15 mouse cellular contexts compared by ENCODE assay signal in the genomic region with DNA sequence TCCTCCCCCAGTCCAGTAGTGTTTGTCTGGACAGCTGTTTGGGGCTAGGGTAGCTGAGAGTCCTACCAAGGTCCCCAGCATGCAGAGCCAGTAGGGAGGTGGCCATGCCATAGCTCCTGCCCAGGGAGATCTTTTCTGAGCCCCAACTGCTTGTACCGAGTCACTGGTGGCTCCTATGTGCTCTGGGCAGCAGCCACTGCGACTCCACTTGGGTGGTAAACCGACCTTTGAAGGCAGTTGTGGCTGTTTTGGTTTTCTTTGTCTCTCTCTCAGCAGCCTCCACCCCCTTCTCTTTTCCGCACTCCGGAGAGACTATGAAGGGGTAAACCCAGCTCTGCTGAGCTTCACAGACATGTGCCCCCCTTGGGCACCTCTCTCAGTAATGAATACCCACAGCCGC. TPM values are rescaled to one million over a fixed set of nuclear protein-coding genes. Genes with fewer than 3 reads are reported as not detected.
DNase-seq lines count a peak whose midpoint lies in the region; ATAC-seq and TF ChIP-seq lines count a peak whose summit lies in the region.
"Had no signal": no experiment of that assay in that cellular context is flagged by ENCODE, and none has a peak within 500 bp of the region (broad histone marks: within the 10 kb centered on the region; RNA-seq: fewer than 3 reads in every experiment).

A gene (minus strand): TSS at position 229 of the 400 bp plus-strand sequence.

- peaks cover 6% of the 10 kb centered on the region; the same call in 1 of the 2 replicates for H3K4me1 ChIP-seq in embryonic facial prominence, embryonic 12.5 days
- peaks cover 28% of the 10 kb centered on the region for H3K4me1 ChIP-seq in embryonic facial prominence, embryonic 10.5 days
- H3K4me1 ChIP-seq in midbrain, embryonic 11.5 days (ENCODE audit: control insufficient read depth, insufficient read depth, low read length), result peaks cover 1% of the 10 kb centered on the region
- no peaks in the 10 kb centered on the region for H3K4me1 ChIP-seq in midbrain, postnatal 0 days (ENCODE audit: insufficient read depth, low read length)
- no peaks in the 10 kb centered on the region for H3K4me1 ChIP-seq in stomach, postnatal 0 days (replicated peaks; ENCODE audit: control insufficient read depth, insufficient read depth)

- H3K27ac ChIP-seq in embryonic facial prominence, embryonic 12.5 days, result no peak within 1 kb of the TSS
- H3K27ac ChIP-seq in embryonic facial prominence, embryonic 10.5 days (replicated peaks), result no peak within 1 kb of the TSS
- no peak within 1 kb of the TSS for H3K27ac ChIP-seq in midbrain, embryonic 11.5 days (ENCODE audit: low read depth, low read length)
- no peak within 1 kb of the TSS for H3K27ac ChIP-seq in midbrain, postnatal 0 days (ENCODE audit: low read depth, low read length)
- no peak within 1 kb of the TSS for H3K27ac ChIP-seq in stomach, postnatal 0 days (replicated peaks)
- H3K27ac ChIP-seq: gastrocnemius, adult 2 months; kidney, postnatal 0 days had no signal

- H3K9ac ChIP-seq in embryonic facial prominence, embryonic 12.5 days, result 0 out of 2 replicates have a peak within 1 kb of the TSS, but pooled peaks have one; percentile 5
- H3K9ac ChIP-seq in midbrain, embryonic 11.5 days (ENCODE audit: low read length), result no peak within 1 kb of the TSS
- no peak within 1 kb of the TSS for H3K9ac ChIP-seq in midbrain, postnatal 0 days (replicated peaks; ENCODE audit: low read length, poor library complexity, severe bottlenecking)
- no peak within 1 kb of the TSS for H3K9ac ChIP-seq in stomach, postnatal 0 days (ENCODE audit: low read length)

- no peak for DNase-seq in embryonic facial prominence, embryonic 10.5 days (ENCODE audit: low spot score)
- DNase-seq in midbrain, embryonic 11.5 days (ENCODE audit: low spot score, missing footprints), result peak; percentile 75
- no peak for DNase-seq in midbrain, postnatal 0 days (ENCODE audit: low spot score)
- DNase-seq in natural killer cell, adult 2 months (ENCODE audit: low spot score in 2 of 2), result peak; percentile 50 to 55
- no peak for DNase-seq in cerebellum, adult 8-10 months
- DNase-seq in stomach, postnatal 0 days (ENCODE audit: low spot score), result no peak
- no peak for DNase-seq in frontal cortex, postnatal 36 days (ENCODE audit: low spot score in 2 of 2)
- DNase-seq: cerebellum, postnatal 36 days; gastrocnemius, adult 2 months; lung, postnatal 36 days had no signal

- no peak for TF ChIP-seq EP300 in stomach, postnatal 0 days (optimal IDR thresholded peaks at IDR 0.05)

- H3K36me3 ChIP-seq in embryonic facial prominence, embryonic 12.5 days, result no peaks in the 10 kb centered on the region
- no peaks in the 10 kb centered on the region for H3K36me3 ChIP-seq in embryonic facial prominence, embryonic 10.5 days (replicated peaks)
- H3K36me3 ChIP-seq in midbrain, embryonic 11.5 days (ENCODE audit: control insufficient read depth, insufficient read depth, low read length), result no peaks in the 10 kb centered on the region
- no peaks in the 10 kb centered on the region for H3K36me3 ChIP-seq in midbrain, postnatal 0 days (ENCODE audit: insufficient read depth, low read length)
- no peaks in the 10 kb centered on the region for H3K36me3 ChIP-seq in stomach, postnatal 0 days (ENCODE audit: control insufficient read depth, insufficient read depth, low read length)

- no peak for ATAC-seq in embryonic facial prominence, embryonic 12.5 days (ENCODE audit: insufficient number of reproducible peaks, insufficient read depth, low FRiP score, low TSS enrichment)
- ATAC-seq in midbrain, embryonic 11.5 days (ENCODE audit: low FRiP score), result no peak
- ATAC-seq in midbrain, postnatal 0 days (ENCODE audit: low FRiP score), result no peak
- no peak for ATAC-seq in stomach, postnatal 0 days (ENCODE audit: low FRiP score, low TSS enrichment)

- H3K4me2 ChIP-seq in embryonic facial prominence, embryonic 12.5 days (replicated peaks), result no peak within 1 kb of the TSS
- no peak within 1 kb of the TSS for H3K4me2 ChIP-seq in midbrain, embryonic 11.5 days
- H3K4me2 ChIP-seq in midbrain, postnatal 0 days (ENCODE audit: low read depth, low read length, poor library complexity, severe bottlenecking), result no peak within 1 kb of the TSS
- no peak within 1 kb of the TSS for H3K4me2 ChIP-seq in stomach, postnatal 0 days (replicated peaks; ENCODE audit: low read depth)
- H3K4me2 ChIP-seq: heart, embryonic 11.5 days had no signal

- TF ChIP-seq CTCF in midbrain, postnatal 0 days (IDR thresholded peaks at IDR 0.05), result no peak
- no peak for TF ChIP-seq CTCF in stomach, postnatal 0 days (IDR thresholded peaks at IDR 0.05; ENCODE audit: low read depth)

- H3K4me3 ChIP-seq in embryonic facial prominence, embryonic 12.5 days, result no peak within 1 kb of the TSS
- no peak within 1 kb of the TSS for H3K4me3 ChIP-seq in embryonic facial prominence, embryonic 10.5 days
- H3K4me3 ChIP-seq in midbrain, embryonic 11.5 days (ENCODE audit: low read depth, low read length), result no peak within 1 kb of the TSS
- H3K4me3 ChIP-seq in midbrain, postnatal 0 days (ENCODE audit: low read depth, low read length), result no peak within 1 kb of the TSS
- H3K4me3 ChIP-seq in stomach, postnatal 0 days (ENCODE audit: low read depth, low read length), result no peak within 1 kb of the TSS
- H3K4me3 ChIP-seq: gastrocnemius, adult 2 months had no signal

- no peaks in the 10 kb centered on the region for H3K9me3 ChIP-seq in embryonic facial prominence, embryonic 12.5 days
- no peaks in the 10 kb centered on the region for H3K9me3 ChIP-seq in embryonic facial prominence, embryonic 10.5 days
- no peaks in the 10 kb centered on the region for H3K9me3 ChIP-seq in midbrain, embryonic 11.5 days (ENCODE audit: control insufficient read depth, low read length)
- H3K9me3 ChIP-seq in midbrain, postnatal 0 days (ENCODE audit: low read length), result no peaks in the 10 kb centered on the region
- H3K9me3 ChIP-seq in stomach, postnatal 0 days (ENCODE audit: control insufficient read depth, low read length), result no peaks in the 10 kb centered on the region

- 34% methylated on average over 6 of the region's 6 CpGs for WGBS in embryonic facial prominence, embryonic 12.5 days
- WGBS in embryonic facial prominence, embryonic 10.5 days, result 32% methylated on average over 6 of the region's 6 CpGs
- WGBS in midbrain, embryonic 11.5 days, result 29% methylated on average over 6 of the region's 6 CpGs
- 26% methylated on average over 6 of the region's 6 CpGs for whole genome bisulfite sequencing in midbrain, postnatal 0 days
- WGBS in stomach, postnatal 0 days, result 53% methylated on average over 6 of the region's 6 CpGs

- H3K27me3 ChIP-seq in embryonic facial prominence, embryonic 12.5 days, result no peaks in the 10 kb centered on the region
- no peaks in the 10 kb centered on the region for H3K27me3 ChIP-seq in embryonic facial prominence, embryonic 10.5 days (replicated peaks; ENCODE audit: low read depth, poor library complexity, severe bottlenecking)
- no peaks in the 10 kb centered on the region for H3K27me3 ChIP-seq in midbrain, embryonic 11.5 days (ENCODE audit: control insufficient read depth, insufficient read depth, low read length)
- no peaks in the 10 kb centered on the region for H3K27me3 ChIP-seq in midbrain, postnatal 0 days (ENCODE audit: insufficient read depth, low read length)
- H3K27me3 ChIP-seq in stomach, postnatal 0 days (ENCODE audit: control insufficient read depth, insufficient read depth, low read length), result no peaks in the 10 kb centered on the region

RNA-seq across cellular contexts. Expression of the gene that starts here (rescaled TPM):
- polyA plus RNA-seq in embryonic facial prominence, embryonic 12.5 days (2016; fragmentation: Nextera tagmentation; extraction: Ambion mirVana), result 1.8 and 3.1 TPM in 2 replicates
- 0.95 and 0.98 TPM in 2 replicates for polyA plus RNA-seq in embryonic facial prominence, embryonic 10.5 days (2016; fragmentation: Nextera tagmentation; extraction: Ambion mirVana)
- 0.62 and 0.93 TPM in 2 replicates for polyA plus RNA-seq in midbrain, embryonic 11.5 days (2014; fragmentation: Nextera tagmentation; extraction: Ambion mirVana)
- not detected in 2 replicates for total RNA-seq in midbrain, postnatal 0 days (2014; rRNA removed)
- 0.70 TPM in 1 of 2 replicates, not detected in the other for polyA plus RNA-seq in midbrain, postnatal 0 days (2015; fragmentation: Nextera tagmentation; extraction: Ambion mirVana)
- 0.91 and 1.1 TPM in 2 replicates for polyA plus RNA-seq in stomach, postnatal 0 days (2015; fragmentation: Nextera tagmentation; extraction: Ambion mirVana)
- total RNA-seq: left cerebral cortex, adult 18-20 months; MEL had no signal

Comparison
In these comparisons a context has a peak if more than half of its experiments do, and no peak if none do; other contexts are left out.
1. Peak in DNase-seq in midbrain, embryonic 11.5 days; RNA of the gene not detected or under 1 TPM.
2. DNase-seq: peak in natural killer cell, adult 2 months (2 of 2); none in embryonic facial prominence, embryonic 10.5 days (single experiment), midbrain, postnatal 0 days (single experiment), cerebellum, adult 8-10 months (single experiment), stomach, postnatal 0 days (single experiment) and frontal cortex, postnatal 36 days (0 of 2).